Comparison of ENCODE assay signal across 14 mouse cellular contexts in genomic region chr11:79093386-79093906, GRCm38 (mm10). TPM values are rescaled to one million over a fixed set of nuclear protein-coding genes. Genes with fewer than 3 reads are reported as not detected.
DNase-seq lines count a peak whose midpoint lies in the region; ATAC-seq and TF ChIP-seq lines count a peak whose summit lies in the region.
"Had no signal": no experiment of that assay in that cellular context is flagged by ENCODE, and none has a peak within 500 bp of the region (broad histone marks: within the 10 kb centered on the region; RNA-seq: fewer than 3 reads in every experiment).

No protein-coding gene starts in this region.

- TF ChIP-seq POLR2A in CH12.LX (IDR thresholded peaks at IDR 0.05; ENCODE audit: low read depth, low read length), result no peak

- H3K9ac ChIP-seq in CH12.LX (ENCODE audit: insufficient read depth, low read depth), result no peak overlapping the region
- H3K9ac ChIP-seq in intestine, embryonic 15.5 days, result no peak overlapping the region
- H3K9ac ChIP-seq: liver, embryonic 12.5 days; midbrain, embryonic 12.5 days had no signal

- TF ChIP-seq EP300 in CH12.LX (IDR thresholded peaks at IDR 0.05; ENCODE audit: low read length), result no peak

- TF ChIP-seq CTCF in layer of hippocampus, adult 2 months (conservative IDR thresholded peaks at IDR 0.05), result no peak
- no peak for TF ChIP-seq CTCF in CH12.LX (conservative IDR thresholded peaks at IDR 0.05 in 1 of 2, IDR thresholded peaks at IDR 0.05 in 1 of 2; ENCODE audit: low read depth in 2 of 2, low read length in 2 of 2)

- H3K27me3 ChIP-seq in heart, embryonic 10.5 days (ENCODE audit: insufficient read depth, poor library complexity, severe bottlenecking), result no peaks in the 10 kb centered on the region
- H3K27me3 ChIP-seq in CH12.LX (replicated peaks), result no peaks in the 10 kb centered on the region
- no peaks in the 10 kb centered on the region for H3K27me3 ChIP-seq in intestine, embryonic 15.5 days (replicated peaks)
- H3K27me3 ChIP-seq: liver, embryonic 12.5 days; midbrain, embryonic 12.5 days; Patski had no signal

- H3K4me2 ChIP-seq in CH12.LX (ENCODE audit: insufficient read depth, low read depth, poor library complexity, severe bottlenecking), result peak overlapping the region; percentile 8; the same call in 1 of the 2 replicates
- no peak overlapping the region for H3K4me2 ChIP-seq in intestine, embryonic 15.5 days (replicated peaks)
- H3K4me2 ChIP-seq: liver, embryonic 12.5 days; midbrain, embryonic 12.5 days had no signal

- dilution Hi-C loops in CH12.LX (cut with MboI; ENCODE audit: extremely low pct_ligation_motif_present, extremely low pct_unique_long_range_greater_than_20kb, low sequenced_read_pairs), result no loop called here

- no peak overlapping the region for H3K4me3 ChIP-seq in heart, embryonic 10.5 days
- no peak overlapping the region for H3K4me3 ChIP-seq in layer of hippocampus, adult 2 months
- H3K4me3 ChIP-seq in CH12.LX (replicated peaks in 1 of 3; ENCODE audit: low read depth in 2 of 3, low read length in 2 of 3, poor library complexity in 1 of 3), result peak overlapping the region in 1 of 3 experiments; percentile 4
- H3K4me3 ChIP-seq in intestine, embryonic 15.5 days (replicated peaks), result no peak overlapping the region
- H3K4me3 ChIP-seq: liver, embryonic 12.5 days; midbrain, embryonic 12.5 days had no signal

- 65% methylated on average over 15 of the region's 15 CpGs for WGBS in heart, embryonic 10.5 days
- WGBS in intestine, embryonic 15.5 days, result 68% methylated on average over 15 of the region's 15 CpGs

- no peak for TF ChIP-seq RAD21 in CH12.LX (IDR thresholded peaks at IDR 0.05; ENCODE audit: low read depth, low read length)

- H3K27ac ChIP-seq in heart, embryonic 10.5 days, result peak overlapping the region; percentile 84
- H3K27ac ChIP-seq in layer of hippocampus, adult 2 months, result peak overlapping the region; percentile 95
- peak overlapping the region; percentile 77 for H3K27ac ChIP-seq in CH12.LX (ENCODE audit: insufficient read depth, low read depth)
- peak overlapping the region; percentile 83 for H3K27ac ChIP-seq in intestine, embryonic 15.5 days
- H3K27ac ChIP-seq: liver, embryonic 12.5 days; midbrain, embryonic 12.5 days had no signal

- ATAC-seq in intestine, embryonic 15.5 days, result no peak
- ATAC-seq: hindbrain, embryonic 16.5 days; liver, embryonic 12.5 days; Patski had no signal

- in situ Hi-C loops in CH12.LX (cut with MboI; ENCODE audit: low pct_ligation_motif_present, low pct_unique_long_range_greater_than_20kb, low sequenced_read_pairs), result no loop called here

- peaks cover 75% of the 10 kb centered on the region for H3K4me1 ChIP-seq in heart, embryonic 10.5 days
- H3K4me1 ChIP-seq in CH12.LX (ENCODE audit: control insufficient read depth in 1 of 2, insufficient read depth in 2 of 2), result peaks cover 68 to 95% of the 10 kb centered on the region in 2 experiments
- H3K4me1 ChIP-seq in intestine, embryonic 15.5 days (replicated peaks), result peaks cover 46% of the 10 kb centered on the region

- peaks cover 47% of the 10 kb centered on the region for H3K79me2 ChIP-seq in CH12.LX (replicated peaks; ENCODE audit: control insufficient read depth, extremely low read depth, insufficient read depth, poor library complexity, severe bottlenecking)

- no peaks in the 10 kb centered on the region for H3K9me3 ChIP-seq in heart, embryonic 10.5 days
- H3K9me3 ChIP-seq in CH12.LX (replicated peaks; ENCODE audit: low read length), result no peaks in the 10 kb centered on the region
- no peaks in the 10 kb centered on the region for H3K9me3 ChIP-seq in intestine, embryonic 15.5 days
- H3K9me3 ChIP-seq: liver, embryonic 12.5 days; midbrain, embryonic 12.5 days had no signal

- no peaks in the 10 kb centered on the region for H3K36me3 ChIP-seq in heart, embryonic 10.5 days
- H3K36me3 ChIP-seq in CH12.LX (replicated peaks in 1 of 2; ENCODE audit: control insufficient read depth in 1 of 2, insufficient read depth in 1 of 2, low read length in 1 of 2), result peaks cover 13 to 65% of the 10 kb centered on the region in 2 experiments
- H3K36me3 ChIP-seq in intestine, embryonic 15.5 days, result no peaks in the 10 kb centered on the region
- H3K36me3 ChIP-seq: liver, embryonic 12.5 days; midbrain, embryonic 12.5 days had no signal

- no peak for DNase-seq in heart, embryonic 10.5 days (ENCODE audit: low spot score)
- no peak for DNase-seq in heart, adult 9 months (ENCODE audit: low spot score in 2 of 2)
- DNase-seq in layer of hippocampus, adult 2 months (ENCODE audit: low spot score in 2 of 2), result no peak
- no peak for DNase-seq in layer of hippocampus, adult 9-10 months (ENCODE audit: low spot score)
- DNase-seq in CH12.LX (ENCODE audit: extremely low read depth), result no peak
- DNase-seq in cerebellum, adult 8-10 months, result no peak
- DNase-seq in embryo, embryonic 11 days, result no peak
- DNase-seq: adrenal gland, postnatal 25 days; cerebellum, adult 11 months had no signal

TF ChIP-seq in CH12.LX, 34 proteins besides CTCF, POLR2A, EP300 and RAD21:
- TF ChIP-seq UBTF (IDR thresholded peaks at IDR 0.05; ENCODE audit: low read depth, low read length) (no peak), CHD1 (IDR thresholded peaks at IDR 0.05; ENCODE audit: low read depth, low read length) (no peak)

RNA-seq across cellular contexts. Expression of gene Ksr1, which starts 52.8 kb away (rescaled TPM):
- 1.9 and 3.3 TPM in 2 replicates for polyA plus RNA-seq in heart, embryonic 10.5 days (2016; fragmentation: Nextera tagmentation; extraction: Ambion mirVana)
- total RNA-seq in layer of hippocampus, adult 2 months (2021), result 100 to 1,000 TPM; 230 to 231 TPM
- total RNA-seq in CH12.LX (2012; rRNA removed) (63.8 and 73.1 TPM in 2 replicates), CH12.LX (2014; rRNA removed) (21.3 and 22.5 TPM in 2 replicates)
- 48.9 and 61.2 TPM in 2 replicates for polyA plus RNA-seq in CH12.LX (2012; ENCODE audit: insufficient read length, low read depth)
- 3.5 and 4.4 TPM in 2 replicates for polyA plus RNA-seq in intestine, embryonic 15.5 days (2015; fragmentation: Nextera tagmentation; extraction: Ambion mirVana)
